Mouse (Mus musculus): ENCODE measurements at regions not wholly inside any gene's neighbourhood (a gene's known extent, or its start where the extent isn't known, plus 50 kb on each side); places are given as distances from the start of the nearest gene placed in this dataset.

DNA sequence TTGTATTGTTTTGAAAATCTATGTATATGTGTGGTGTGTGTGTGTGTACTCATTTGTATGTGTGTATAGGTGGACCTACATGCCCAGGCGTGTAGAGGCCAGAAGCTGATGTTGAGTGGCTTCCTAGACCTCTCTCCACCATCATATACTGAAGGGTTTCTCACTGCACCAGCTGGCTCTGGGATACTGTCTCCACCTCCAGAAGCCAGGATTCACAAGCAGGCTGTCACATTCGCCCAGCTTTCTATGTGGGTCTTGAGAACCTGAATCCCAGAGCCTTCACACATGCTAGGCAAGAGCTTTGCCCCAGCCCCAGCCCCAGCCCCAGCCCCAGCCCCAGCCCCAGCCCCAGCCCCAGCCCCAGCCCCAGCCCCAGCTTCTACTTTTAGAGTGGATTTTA, 70.4 kb downstream of the Il12a start:
- no peak overlapping the region for H3K9ac ChIP-seq (ENCODE audit: control insufficient read depth, low read depth, low read length, poor library complexity, severe bottlenecking)
- no peak overlapping the region for H3K4me3 ChIP-seq (ENCODE audit: control insufficient read depth in 1 of 2, insufficient read depth in 1 of 2, low read depth in 2 of 2, low read length in 2 of 2)
- H3K79me2 ChIP-seq (ENCODE audit: control insufficient read depth, insufficient read depth, low read length, poor library complexity), result no peaks in the 10 kb centered on the region
- H3K36me3 ChIP-seq (ENCODE audit: control insufficient read depth in 1 of 2, insufficient read depth in 2 of 2, low read length in 2 of 2), result no peaks in the 10 kb centered on the region
- no peak overlapping the region for H3K27ac ChIP-seq (ENCODE audit: control insufficient read depth, low read depth, low read length)
- no peaks in the 10 kb centered on the region for H3K9me3 ChIP-seq (replicated peaks; ENCODE audit: insufficient read depth, low read length)
- TF ChIP-seq UBTF (IDR thresholded peaks at IDR 0.05; ENCODE audit: borderline replicate concordance, insufficient read depth, low read depth, low read length) (no peak), POLR2AphosphoS2 (IDR thresholded peaks at IDR 0.05; ENCODE audit: low read length) (no peak), TAL1 (IDR thresholded peaks at IDR 0.05; ENCODE audit: low read length) (no peak)
- DNase-seq (ENCODE audit: low read depth, low spot score), result no peak
- H3K27me3 ChIP-seq (ENCODE audit: control insufficient read depth in 1 of 2, insufficient read depth in 2 of 2, low read length in 2 of 2), result no peaks in the 10 kb centered on the region
- H3K4me1 ChIP-seq (ENCODE audit: control insufficient read depth in 1 of 2, insufficient read depth in 2 of 2, low read length in 2 of 2), result no peaks in the 10 kb centered on the region

DNA sequence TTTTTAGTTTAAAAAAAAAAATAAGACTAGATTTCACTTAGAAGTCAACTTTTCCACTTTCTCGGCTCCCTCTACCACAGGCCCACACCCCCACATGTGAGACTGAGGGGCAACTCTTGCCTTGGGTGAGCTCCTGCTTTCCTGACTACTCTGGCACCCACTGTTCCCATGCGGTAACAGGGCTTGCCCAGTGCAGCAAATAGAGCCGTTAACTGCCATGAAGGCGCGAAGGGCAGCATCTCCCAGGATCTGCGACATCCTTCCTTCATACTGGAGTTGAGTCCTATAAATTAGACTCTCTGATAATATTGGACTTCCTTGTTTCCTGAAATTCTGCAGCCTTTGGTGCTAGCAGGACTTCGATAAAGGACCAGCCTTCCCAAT, 70.8 kb downstream of the Il12a start:
- Histone ChIP-seq H3K79me2 (ENCODE audit: control insufficient read depth, insufficient read depth, low read length, poor library complexity) (no peaks in the 10 kb centered on the region), H3K4me1 (ENCODE audit: control insufficient read depth in 1 of 2, insufficient read depth in 2 of 2, low read length in 2 of 2) (no peaks in the 10 kb centered on the region), H3K9ac (ENCODE audit: control insufficient read depth, low read depth, low read length, poor library complexity, severe bottlenecking) (no peak overlapping the region), H3K36me3 (ENCODE audit: control insufficient read depth in 1 of 2, insufficient read depth in 2 of 2, low read length in 2 of 2) (no peaks in the 10 kb centered on the region), H3K27ac (ENCODE audit: control insufficient read depth, low read depth, low read length) (no peak overlapping the region), H3K4me3 (ENCODE audit: control insufficient read depth in 1 of 2, insufficient read depth in 1 of 2, low read depth in 2 of 2, low read length in 2 of 2) (no peak overlapping the region), H3K27me3 (ENCODE audit: control insufficient read depth in 1 of 2, insufficient read depth in 2 of 2, low read length in 2 of 2) (no peaks in the 10 kb centered on the region), H3K9me3 (replicated peaks; ENCODE audit: insufficient read depth, low read length) (no peaks in the 10 kb centered on the region)
- DNase-seq (ENCODE audit: low read depth, low spot score), result no peak
- TF ChIP-seq GATA1 (IDR thresholded peaks at IDR 0.05; ENCODE audit: low read depth, low read length), result no peak
- TF ChIP-seq MAFK (IDR thresholded peaks at IDR 0.05; ENCODE audit: borderline replicate concordance, low read depth, low read length), result no peak
- TF ChIP-seq MEF2A (IDR thresholded peaks at IDR 0.05; ENCODE audit: extremely low read depth, insufficient replicate concordance, low read depth, low read length, poor library complexity, severe bottlenecking), result no peak
- TF ChIP-seq BHLHE40 (IDR thresholded peaks at IDR 0.05; ENCODE audit: borderline replicate concordance, low read depth, low read length), result no peak
- no peak for TF ChIP-seq ELF1 (IDR thresholded peaks at IDR 0.05; ENCODE audit: low read depth, low read length)
- TF ChIP-seq RCOR1 (IDR thresholded peaks at IDR 0.05; ENCODE audit: low read depth, low read length), result no peak
- no peak for TF ChIP-seq ZKSCAN1 (IDR thresholded peaks at IDR 0.05; ENCODE audit: low read depth, low read length)
- no peak for TF ChIP-seq MAZ (IDR thresholded peaks at IDR 0.05; ENCODE audit: low read depth, low read length)

GRCm38 (mm10) chr3:68761626-68762331, 71.3 kb downstream of the Il12a start:
- H3K4me1 ChIP-seq (ENCODE audit: control insufficient read depth in 1 of 2, insufficient read depth in 2 of 2, low read length in 2 of 2), result no peaks in the 10 kb centered on the region

More at GRCm38 (mm10) chr3:68761626-68762331, 71.3 kb downstream of the Il12a start:
- Histone ChIP-seq H3K27me3 (ENCODE audit: control insufficient read depth in 1 of 2, insufficient read depth in 2 of 2, low read length in 2 of 2) (no peaks in the 10 kb centered on the region), H3K9ac (ENCODE audit: control insufficient read depth, low read depth, low read length, poor library complexity, severe bottlenecking) (no peak overlapping the region), H3K9me3 (replicated peaks; ENCODE audit: insufficient read depth, low read length) (no peaks in the 10 kb centered on the region), H3K27ac (ENCODE audit: control insufficient read depth, low read depth, low read length) (no peak overlapping the region), H3K36me3 (ENCODE audit: control insufficient read depth in 1 of 2, insufficient read depth in 2 of 2, low read length in 2 of 2) (no peaks in the 10 kb centered on the region), H3K79me2 (ENCODE audit: control insufficient read depth, insufficient read depth, low read length, poor library complexity) (no peaks in the 10 kb centered on the region), H3K4me3 (ENCODE audit: control insufficient read depth in 1 of 2, insufficient read depth in 1 of 2, low read depth in 2 of 2, low read length in 2 of 2) (no peak overlapping the region)
- no peak for DNase-seq (ENCODE audit: low read depth, low spot score)
- TF ChIP-seq ZKSCAN1 (IDR thresholded peaks at IDR 0.05; ENCODE audit: low read depth, low read length) (no peak), E2F4 (IDR thresholded peaks at IDR 0.05; ENCODE audit: borderline replicate concordance, low read depth, low read length) (no peak), USF1 (IDR thresholded peaks at IDR 0.05; ENCODE audit: low read depth, low read length) (no peak), SMC3 (IDR thresholded peaks at IDR 0.05; ENCODE audit: low read depth, low read length) (no peak), GATA1 (IDR thresholded peaks at IDR 0.05; ENCODE audit: low read depth, low read length) (no peak), TAL1 (IDR thresholded peaks at IDR 0.05; ENCODE audit: low read length) (no peak), UBTF (IDR thresholded peaks at IDR 0.05; ENCODE audit: borderline replicate concordance, insufficient read depth, low read depth, low read length) (no peak), JUND (IDR thresholded peaks at IDR 0.05; ENCODE audit: low read depth, low read length) (no peak), RAD21 (IDR thresholded peaks at IDR 0.05; ENCODE audit: low read depth, low read length) (no peak), NELFE (IDR thresholded peaks at IDR 0.05; ENCODE audit: low read depth, low read length) (no peak), ZMIZ1 (IDR thresholded peaks at IDR 0.05; ENCODE audit: low read depth, low read length) (no peak), MAZ (IDR thresholded peaks at IDR 0.05; ENCODE audit: low read depth, low read length) (no peak)

All from MEL (cell line).